ENCODE assay signal across 19 mouse cellular contexts in the genomic region with DNA sequence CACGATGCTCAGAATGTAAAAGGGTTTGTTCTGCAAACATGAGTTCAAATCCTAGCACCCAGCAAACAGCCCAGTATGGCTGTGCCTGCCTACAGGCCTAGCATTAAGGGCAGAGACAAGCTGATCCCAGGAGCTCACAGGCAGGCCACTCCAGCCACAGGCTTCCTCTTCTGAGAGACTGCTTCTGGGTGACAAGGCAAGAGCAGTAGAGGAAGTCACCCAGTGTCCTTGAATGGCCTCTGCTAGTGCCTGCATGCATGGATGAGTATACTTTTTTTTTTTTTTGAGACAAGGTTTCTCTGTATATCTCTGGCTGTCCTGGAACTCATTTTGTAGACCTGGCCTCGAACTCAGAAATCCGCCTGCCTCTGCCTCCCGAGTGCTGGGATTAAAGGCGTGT. TPM values are rescaled to one million over a fixed set of nuclear protein-coding genes. Genes with fewer than 3 reads are reported as not detected.
DNase-seq lines count a peak whose midpoint lies in the region; ATAC-seq lines count a peak whose summit lies in the region.
"Had no signal": no experiment of that assay in that cellular context is flagged by ENCODE, and none has a peak within 500 bp of the region (broad histone marks: within the 10 kb centered on the region; RNA-seq: fewer than 3 reads in every experiment).

No protein-coding gene starts in this region.

- H3K9ac ChIP-seq in heart, embryonic 12.5 days = no peak overlapping the region
- H3K9ac ChIP-seq: forebrain, embryonic 13.5 days; lung, embryonic 15.5 days had no signal

- no peak overlapping the region for H3K27ac ChIP-seq in heart, embryonic 12.5 days (ENCODE audit: poor library complexity, severe bottlenecking)
- H3K27ac ChIP-seq: forebrain, embryonic 13.5 days; limb, embryonic 10.5 days; lung, embryonic 15.5 days had no signal

- no peak overlapping the region for H3K4me3 ChIP-seq in heart, embryonic 12.5 days
- H3K4me3 ChIP-seq: forebrain, embryonic 13.5 days; limb, embryonic 10.5 days; lung, embryonic 15.5 days had no signal

- no peaks in the 10 kb centered on the region for H3K9me3 ChIP-seq in heart, embryonic 12.5 days (replicated peaks)
- H3K9me3 ChIP-seq: forebrain, embryonic 13.5 days; limb, embryonic 10.5 days; lung, embryonic 15.5 days had no signal

- no peaks in the 10 kb centered on the region for H3K27me3 ChIP-seq in heart, embryonic 12.5 days (replicated peaks)
- H3K27me3 ChIP-seq: forebrain, embryonic 13.5 days; lung, embryonic 15.5 days had no signal

- no peak overlapping the region for H3K4me2 ChIP-seq in heart, embryonic 12.5 days
- H3K4me2 ChIP-seq: forebrain, embryonic 13.5 days; lung, embryonic 15.5 days had no signal

- peaks cover 8% of the 10 kb centered on the region for H3K4me1 ChIP-seq in heart, embryonic 12.5 days (replicated peaks)
- H3K4me1 ChIP-seq: forebrain, embryonic 13.5 days; limb, embryonic 10.5 days had no signal

- 89% methylated on average over 5 of the region's 5 CpGs for WGBS in heart, embryonic 12.5 days

- no peaks in the 10 kb centered on the region for H3K36me3 ChIP-seq in heart, embryonic 12.5 days
- H3K36me3 ChIP-seq: limb, embryonic 10.5 days; lung, embryonic 15.5 days had no signal

- DNase-seq in heart, adult 11 months = peak; percentile 96
- DNase-seq in 416B (ENCODE audit: low read depth) = peak; percentile 92
- DNase-seq in c-Kit-positive CD71-negative TER-119-negative erythroid progenitor cells, embryonic 14.5 days (ENCODE audit: low read depth) = peak; percentile 44
- peak; percentile 60 to 68 for DNase-seq in monocyte, adult 2 months (ENCODE audit: low read depth in 1 of 2, low spot score in 2 of 2)
- DNase-seq in gastrocnemius, adult 8-10 months (ENCODE audit: low spot score in 2 of 2) = no peak
- DNase-seq in heart, postnatal 4 days = no peak
- DNase-seq: cerebellum, adult 18-20 months; kidney, postnatal 14 days had no signal

- ATAC-seq in heart, embryonic 12.5 days (ENCODE audit: insufficient number of reproducible peaks, low FRiP score) = no peak
- ATAC-seq in cerebellum, adult (ENCODE audit: insufficient number of reproducible peaks, low FRiP score, low TSS enrichment) = no peak
- ATAC-seq: forebrain, embryonic 13.5 days had no signal

RNA-seq across cellular contexts. Expression of gene Abhd12b, which starts 13.4 kb away (rescaled TPM):
- polyA plus RNA-seq in heart, embryonic 12.5 days (2016; fragmentation: Nextera tagmentation; extraction: Ambion mirVana) = not detected in 2 replicates
- not detected for total RNA-seq in gastrocnemius, adult 8-10 months (2022)
- total RNA-seq in heart, postnatal 4 days (2021) = not detected
- total RNA-seq: adrenal gland, postnatal 4 days; gastrocnemius, adult 18-20 months; layer of hippocampus, postnatal 25 days; midbrain, postnatal 0 days had no signal
- polyA plus RNA-seq: forebrain, embryonic 13.5 days; hindbrain, embryonic 11.5 days; limb, embryonic 10.5 days; thymus, postnatal 0 days had no signal

RNA-seq across cellular contexts. Expression of gene Nin, which starts 27.0 kb away (rescaled TPM):
- polyA plus RNA-seq in heart, embryonic 12.5 days (2016; fragmentation: Nextera tagmentation; extraction: Ambion mirVana) = 10.4 and 11.4 TPM in 2 replicates
- total RNA-seq in gastrocnemius, adult 8-10 months (2022) = 10 to 100 TPM; 26.3 to 45.2 (median 31.7) TPM
- total RNA-seq in heart, postnatal 4 days (2021) = 10 to 100 TPM; 41.3 to 42.0 TPM

Comparison
In these comparisons a context has a peak if more than half of its experiments do, and no peak if none do; other contexts are left out.
1. DNase-seq: peak in heart, adult 11 months (single experiment), 416B (single experiment), c-Kit-positive CD71-negative TER-119-negative erythroid progenitor cells, embryonic 14.5 days (single experiment) and monocyte, adult 2 months (2 of 2); none in gastrocnemius, adult 8-10 months (0 of 2) and heart, postnatal 4 days (single experiment).